Comparison of ENCODE assay signal across 22 mouse cellular contexts in the genomic region with DNA sequence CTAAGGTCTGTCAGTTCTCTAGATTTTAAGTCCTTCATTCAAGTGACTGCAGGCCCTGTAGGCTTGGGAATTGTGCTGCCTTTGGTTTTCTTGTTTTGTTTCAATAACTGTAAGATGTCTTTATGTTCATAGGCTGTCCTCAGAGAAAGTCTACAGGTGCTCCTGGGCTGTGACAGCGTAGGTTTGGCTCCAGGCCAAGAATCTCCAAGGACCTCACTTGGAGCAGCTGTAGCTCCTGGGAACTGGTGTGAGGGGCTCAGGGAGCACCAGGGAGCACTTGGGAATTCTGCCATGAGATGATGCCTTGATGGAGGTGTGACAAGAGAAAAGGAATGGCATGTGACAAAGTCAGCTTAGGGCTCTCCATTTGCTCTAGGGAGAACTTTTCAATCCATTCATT.
DNase-seq lines count a peak whose midpoint lies in the region; ATAC-seq lines count a peak whose summit lies in the region.
"Had no signal": no experiment of that assay in that cellular context is flagged by ENCODE, and none has a peak within 500 bp of the region (broad histone marks: within the 10 kb centered on the region; RNA-seq: fewer than 3 reads in every experiment).

No protein-coding gene starts in this region.

- ATAC-seq in embryonic facial prominence, embryonic 13.5 days (ENCODE audit: insufficient number of reproducible peaks, insufficient read depth, low FRiP score, low TSS enrichment, low read depth): 0 out of 2 replicates have a peak, but pooled peaks have one; percentile 62
- ATAC-seq in kidney, embryonic 16.5 days (ENCODE audit: low FRiP score, low TSS enrichment): 0 out of 2 replicates have a peak, but pooled peaks have one; percentile 19
- ATAC-seq in embryonic facial prominence, embryonic 15.5 days (ENCODE audit: insufficient number of reproducible peaks, low FRiP score, low TSS enrichment, low read depth): 0 out of 2 replicates have a peak, but pooled peaks have one; percentile 39
- ATAC-seq: activated CD4-positive, CD25-positive, alpha-beta regulatory T cell, adult 4 months; CD4-positive, CD25-positive, alpha-beta regulatory T cell, adult 4 months; forebrain, embryonic 14.5 days; forebrain, postnatal 0 days had no signal

- H3K27ac ChIP-seq in embryonic facial prominence, embryonic 13.5 days: no peak overlapping the region
- no peak overlapping the region for H3K27ac ChIP-seq in embryonic facial prominence, embryonic 10.5 days (replicated peaks)
- H3K27ac ChIP-seq in kidney, embryonic 16.5 days (ENCODE audit: low read length): no peak overlapping the region
- no peak overlapping the region for H3K27ac ChIP-seq in embryonic facial prominence, embryonic 15.5 days (replicated peaks)
- H3K27ac ChIP-seq in forebrain, embryonic 10.5 days: no peak overlapping the region
- H3K27ac ChIP-seq: gastrocnemius, adult 2 months; hindbrain, embryonic 12.5 days; hindbrain, embryonic 15.5 days had no signal

- no peaks in the 10 kb centered on the region for H3K36me3 ChIP-seq in embryonic facial prominence, embryonic 13.5 days
- no peaks in the 10 kb centered on the region for H3K36me3 ChIP-seq in embryonic facial prominence, embryonic 10.5 days (replicated peaks)
- no peaks in the 10 kb centered on the region for H3K36me3 ChIP-seq in kidney, embryonic 16.5 days (ENCODE audit: insufficient read depth, low read length)
- no peaks in the 10 kb centered on the region for H3K36me3 ChIP-seq in embryonic facial prominence, embryonic 15.5 days
- H3K36me3 ChIP-seq in forebrain, embryonic 10.5 days (replicated peaks): no peaks in the 10 kb centered on the region
- H3K36me3 ChIP-seq: hindbrain, embryonic 12.5 days; hindbrain, embryonic 15.5 days had no signal

- no peaks in the 10 kb centered on the region for H3K4me1 ChIP-seq in embryonic facial prominence, embryonic 13.5 days
- H3K4me1 ChIP-seq in embryonic facial prominence, embryonic 10.5 days: no peaks in the 10 kb centered on the region
- H3K4me1 ChIP-seq in kidney, embryonic 16.5 days (ENCODE audit: insufficient read depth, low read length): no peaks in the 10 kb centered on the region
- no peaks in the 10 kb centered on the region for H3K4me1 ChIP-seq in embryonic facial prominence, embryonic 15.5 days
- no peaks in the 10 kb centered on the region for H3K4me1 ChIP-seq in forebrain, embryonic 10.5 days
- H3K4me1 ChIP-seq: hindbrain, embryonic 12.5 days; hindbrain, embryonic 15.5 days had no signal

- no peaks in the 10 kb centered on the region for H3K27me3 ChIP-seq in embryonic facial prominence, embryonic 13.5 days
- H3K27me3 ChIP-seq in embryonic facial prominence, embryonic 10.5 days (replicated peaks; ENCODE audit: low read depth, poor library complexity, severe bottlenecking): no peaks in the 10 kb centered on the region
- H3K27me3 ChIP-seq in kidney, embryonic 16.5 days (ENCODE audit: insufficient read depth, low read length): no peaks in the 10 kb centered on the region
- H3K27me3 ChIP-seq in embryonic facial prominence, embryonic 15.5 days: no peaks in the 10 kb centered on the region
- no peaks in the 10 kb centered on the region for H3K27me3 ChIP-seq in forebrain, embryonic 10.5 days (ENCODE audit: poor library complexity, severe bottlenecking)
- H3K27me3 ChIP-seq: hindbrain, embryonic 12.5 days; hindbrain, embryonic 15.5 days had no signal

- H3K4me2 ChIP-seq in embryonic facial prominence, embryonic 13.5 days: no peak overlapping the region
- no peak overlapping the region for H3K4me2 ChIP-seq in kidney, embryonic 16.5 days (replicated peaks; ENCODE audit: low read depth, low read length)
- H3K4me2 ChIP-seq in embryonic facial prominence, embryonic 15.5 days (replicated peaks): no peak overlapping the region
- H3K4me2 ChIP-seq: heart, embryonic 11.5 days; hindbrain, embryonic 12.5 days; hindbrain, embryonic 15.5 days had no signal

- WGBS in embryonic facial prominence, embryonic 13.5 days: 71% methylated on average over 1 of the region's 1 CpGs
- 85% methylated on average over 1 of the region's 1 CpGs for WGBS in embryonic facial prominence, embryonic 10.5 days
- 62% methylated on average over 1 of the region's 1 CpGs for WGBS in kidney, embryonic 16.5 days
- 50% methylated on average over 1 of the region's 1 CpGs for WGBS in embryonic facial prominence, embryonic 15.5 days
- 91% methylated on average over 1 of the region's 1 CpGs for whole genome bisulfite sequencing in forebrain, embryonic 10.5 days

- no peaks in the 10 kb centered on the region for H3K9me3 ChIP-seq in embryonic facial prominence, embryonic 13.5 days
- H3K9me3 ChIP-seq in embryonic facial prominence, embryonic 10.5 days: no peaks in the 10 kb centered on the region
- 0 out of 2 replicates have a peak, but pooled peaks cover 4% of the 10 kb centered on the region for H3K9me3 ChIP-seq in kidney, embryonic 16.5 days (ENCODE audit: low read length)
- no peaks in the 10 kb centered on the region for H3K9me3 ChIP-seq in embryonic facial prominence, embryonic 15.5 days (replicated peaks)
- no peaks in the 10 kb centered on the region for H3K9me3 ChIP-seq in forebrain, embryonic 10.5 days
- H3K9me3 ChIP-seq: hindbrain, embryonic 12.5 days; hindbrain, embryonic 15.5 days had no signal

- H3K4me3 ChIP-seq in embryonic facial prominence, embryonic 13.5 days: no peak overlapping the region
- H3K4me3 ChIP-seq in embryonic facial prominence, embryonic 10.5 days: no peak overlapping the region
- no peak overlapping the region for H3K4me3 ChIP-seq in kidney, embryonic 16.5 days (ENCODE audit: low read length)
- no peak overlapping the region for H3K4me3 ChIP-seq in embryonic facial prominence, embryonic 15.5 days (replicated peaks)
- H3K4me3 ChIP-seq in forebrain, embryonic 10.5 days: no peak overlapping the region
- H3K4me3 ChIP-seq: gastrocnemius, adult 2 months; hindbrain, embryonic 12.5 days; hindbrain, embryonic 15.5 days had no signal

- H3K9ac ChIP-seq in embryonic facial prominence, embryonic 13.5 days: no peak overlapping the region
- H3K9ac ChIP-seq in kidney, embryonic 16.5 days (replicated peaks; ENCODE audit: low read length): no peak overlapping the region
- H3K9ac ChIP-seq in embryonic facial prominence, embryonic 15.5 days: no peak overlapping the region
- H3K9ac ChIP-seq: forebrain, postnatal 0 days; hindbrain, embryonic 12.5 days; hindbrain, embryonic 15.5 days had no signal

- DNase-seq in embryonic facial prominence, embryonic 10.5 days (ENCODE audit: low spot score): no peak
- DNase-seq in kidney, adult 18-20 months: no peak
- peak; percentile 43 for DNase-seq in testis, postnatal 10 days (ENCODE audit: low spot score)
- no peak for DNase-seq in testis, postnatal 14 days (ENCODE audit: low spot score)
- DNase-seq in forebrain, embryonic 10.5 days (ENCODE audit: extremely low spot score, low spot score): no peak
- DNase-seq: adrenal gland, adult 8-10 months; adrenal gland, postnatal 25 days; cerebellum, adult 18-20 months; cerebellum, adult 9-11 months; forebrain, postnatal 0 days; gastrocnemius, adult 2 months; gastrocnemius, postnatal 14 days; heart, adult 11 months had no signal
